Mouse (Mus musculus) kidney, postnatal 36 days (tissue): Measurements from ENCODE around the gene Atp6v1b1.

Experiments used
- DNase-seq, 2 experiments: peaks; one replicate each; pipeline ENCODE4 v3.0.0; 2021 to 2022; ENCODE audit warnings: mixed read lengths in 2 of 2

Atp6v1b1 gene

GRCm38 (mm10) chr6:83742761-83743160 lies at the start of gene Atp6v1b1:
Gene Atp6v1b1, plus strand, starts transcription at chr6:83742990.
- peak; percentile 52 to 69 for DNase-seq

DNA sequence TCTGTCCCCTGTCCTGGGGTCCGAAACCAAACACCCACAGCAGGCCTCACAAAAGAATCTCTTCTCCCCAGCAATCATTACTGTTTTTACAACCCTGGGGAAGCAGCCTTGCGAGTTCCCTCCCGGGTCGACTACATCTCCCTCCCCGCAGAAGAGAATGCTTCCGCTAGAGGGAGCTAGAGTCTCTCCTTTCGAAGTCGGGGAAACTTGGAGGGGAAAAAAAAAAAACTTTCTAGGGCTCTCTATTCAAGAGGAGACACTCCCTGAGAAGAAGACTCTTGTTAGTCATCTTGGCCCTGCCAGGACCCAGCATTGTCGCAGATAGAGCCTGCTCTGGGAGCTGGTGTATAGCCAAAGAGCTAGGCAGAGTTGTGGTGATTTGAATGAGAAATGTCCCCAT lies 49.0 kb upstream of the Atp6v1b1 start:
- peak; percentile 56 to 74 for DNase-seq

GRCm38 (mm10) chr6:83695731-83696130 lies 47.1 kb upstream of the Atp6v1b1 start:
- no peak for DNase-seq

DNA sequence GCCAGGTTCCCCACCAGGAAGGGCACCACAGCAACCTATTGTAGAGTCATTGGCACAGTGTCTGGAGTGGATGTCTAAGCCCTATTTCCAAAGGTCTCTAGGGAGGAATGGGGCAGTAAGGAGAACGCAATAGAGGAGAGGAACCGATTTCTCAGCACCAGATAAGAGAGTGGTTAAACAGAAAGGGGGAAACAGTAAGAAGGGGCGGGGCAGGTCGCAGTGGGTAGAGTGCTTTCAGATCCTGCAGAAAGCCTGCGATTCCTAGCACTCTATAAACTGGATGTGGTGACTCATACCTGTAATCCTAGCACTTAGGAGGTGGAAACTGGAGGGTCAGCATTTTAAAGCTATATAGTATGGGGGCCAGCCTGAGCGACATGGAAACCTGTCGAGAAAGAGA lies 46.1 kb upstream of the Atp6v1b1 start:
- no peak for DNase-seq

GRCm38 (mm10) chr6:83697932-83698331 lies 44.9 kb upstream of the Atp6v1b1 start:
- DNase-seq = no peak

GRCm38 (mm10) chr6:83699971-83700370 lies 42.8 kb upstream of the Atp6v1b1 start:
- no peak for DNase-seq

DNA sequence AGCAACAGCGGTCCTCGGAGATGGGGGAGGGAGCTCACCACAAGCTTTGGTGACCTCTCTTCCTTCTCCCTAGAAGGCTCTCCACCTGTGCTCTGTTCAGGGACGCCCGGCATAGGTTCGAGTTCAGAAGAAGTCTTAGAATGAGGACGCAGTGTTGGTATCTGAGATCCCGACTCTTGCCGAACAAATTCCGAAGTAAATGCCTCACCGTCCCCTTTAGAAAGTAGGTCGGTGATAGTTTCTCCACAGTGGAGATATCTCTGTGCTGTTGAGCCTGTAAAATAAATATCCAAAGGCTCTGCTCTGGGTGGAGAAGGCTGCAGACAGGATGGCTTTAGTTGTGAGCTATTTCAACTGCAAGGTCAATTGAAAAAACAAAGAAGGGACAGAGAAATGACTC lies 41.8 kb upstream of the Atp6v1b1 start:
- DNase-seq = no peak

DNA sequence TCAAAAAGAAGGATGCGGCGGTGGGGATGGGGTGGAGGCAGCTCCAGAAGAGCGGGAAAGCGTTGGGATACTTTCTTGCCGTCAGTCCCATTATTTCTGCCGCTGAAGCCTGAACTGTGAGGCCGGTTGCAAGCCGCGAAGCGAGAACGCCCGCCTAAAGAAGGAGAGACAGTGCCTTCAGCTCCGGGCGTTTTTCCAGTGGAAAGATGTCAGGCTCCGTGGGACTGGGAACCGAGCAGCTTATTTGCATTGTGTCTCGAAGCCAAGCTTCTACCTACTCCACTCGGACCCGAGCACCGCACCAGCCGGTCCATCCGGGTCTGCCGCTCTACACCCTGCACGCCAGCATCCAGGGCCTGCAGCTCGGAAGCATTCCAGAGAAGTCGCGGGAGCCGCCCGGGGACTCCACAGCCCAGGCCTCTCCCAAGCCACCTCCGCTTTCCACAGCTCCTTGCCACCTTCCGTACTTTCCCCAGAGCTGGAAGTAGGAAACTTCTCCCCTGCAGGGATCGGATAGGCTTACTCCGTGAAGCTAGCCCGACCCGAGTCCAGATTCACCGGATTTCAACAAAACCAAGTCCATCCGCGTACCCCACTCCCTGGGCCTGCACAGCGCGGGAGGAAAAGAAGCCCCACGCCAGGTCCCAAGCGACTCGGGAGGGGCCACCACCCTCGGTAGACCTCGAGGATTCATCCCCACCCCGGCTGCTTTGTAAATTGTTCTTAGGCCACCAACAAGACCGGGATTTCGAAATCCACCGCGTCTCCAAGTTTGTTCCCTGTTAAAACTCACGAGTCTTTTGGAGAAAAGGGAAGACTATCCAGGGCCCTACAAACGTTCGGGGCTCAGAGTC lies 40.4 kb upstream of the Atp6v1b1 start:
- DNase-seq = no peak

DNA sequence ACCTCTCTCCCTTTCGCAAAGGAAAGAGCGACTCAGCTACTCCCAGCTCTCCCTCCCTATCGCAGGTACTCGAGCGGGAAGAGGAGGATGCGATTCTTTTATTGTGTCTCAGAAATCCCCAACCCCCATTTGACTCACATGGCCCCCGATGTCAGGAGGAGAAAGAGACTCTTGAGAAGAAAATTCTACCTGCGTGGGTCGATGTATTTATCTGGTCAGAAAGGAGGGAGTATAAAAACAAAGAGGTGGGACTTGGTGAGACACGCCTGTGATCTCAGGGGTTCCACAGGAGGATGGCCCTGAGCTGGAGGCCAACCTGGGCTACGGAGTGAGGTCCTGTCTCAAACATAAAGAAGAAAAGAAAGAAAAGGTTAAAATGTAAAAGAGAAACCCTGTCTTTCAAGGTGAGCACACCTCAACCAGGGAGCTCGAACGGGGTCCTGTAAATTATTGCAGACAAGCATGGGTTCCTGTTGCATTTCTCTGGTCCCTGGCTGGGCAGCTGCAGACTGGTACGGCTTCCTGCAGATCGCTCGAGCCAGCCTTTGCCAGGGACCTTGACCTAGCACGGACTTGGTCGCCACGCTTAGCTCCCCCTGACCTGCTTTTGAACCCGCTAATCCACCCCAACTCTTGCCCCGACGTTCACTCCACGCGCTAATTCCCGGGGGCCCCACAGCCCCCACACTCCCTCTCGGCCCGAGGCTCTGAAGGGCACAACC lies 39.6 kb upstream of the Atp6v1b1 start:
- no peak for DNase-seq

DNA sequence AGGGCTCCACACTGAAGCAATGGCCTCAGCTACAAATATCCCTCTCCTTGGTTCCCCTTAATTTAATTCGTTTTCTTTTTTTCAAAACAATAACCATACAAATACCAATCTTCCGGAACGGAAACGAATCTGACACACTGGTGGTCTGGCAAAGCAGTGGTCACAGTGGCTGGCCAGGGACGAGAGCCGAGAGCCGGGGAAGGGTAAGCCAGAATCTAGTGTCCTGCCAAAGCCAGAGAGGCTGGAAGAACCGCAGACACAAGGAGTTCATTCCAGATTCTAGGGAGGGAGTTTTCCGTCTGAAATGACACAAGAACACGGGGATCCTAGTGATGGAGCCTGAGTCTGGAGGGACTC lies 39.1 kb upstream of the Atp6v1b1 start:
- DNase-seq = no peak

DNA sequence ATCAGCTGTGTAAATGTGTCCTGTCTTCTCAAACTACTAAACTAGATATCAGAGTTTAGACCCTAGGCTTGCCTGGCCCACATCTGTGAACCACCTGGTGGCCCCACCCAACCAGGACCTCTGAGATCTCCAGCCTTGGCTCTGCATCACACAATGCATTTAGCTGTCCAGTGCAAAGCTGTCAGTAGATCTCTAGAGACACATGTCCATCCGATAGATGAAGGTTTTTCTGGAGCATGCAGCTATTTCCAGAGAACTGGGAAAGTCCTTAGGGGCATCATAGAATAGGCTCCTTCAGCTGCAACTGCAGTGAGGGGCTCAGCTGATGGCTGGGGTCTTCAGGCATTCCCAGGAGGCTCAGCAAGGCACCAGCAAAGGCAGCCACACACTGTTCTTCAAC lies 38.5 kb upstream of the Atp6v1b1 start:
- no peak for DNase-seq

- no peak for DNase-seq
These were observed 38.1 kb upstream of the Atp6v1b1 start for GRCm38 (mm10) chr6:83704701-83705100.

GRCm38 (mm10) chr6:83707738-83708510 lies 34.9 kb upstream of the Atp6v1b1 start:
- DNase-seq = no peak

- DNase-seq = no peak
These were observed 32.3 kb upstream of the Atp6v1b1 start for GRCm38 (mm10) chr6:83710361-83711066.

- DNase-seq = peak; percentile 65 to 81
These were observed 31.6 kb upstream of the Atp6v1b1 start, which contains the start of gene Vax2 for GRCm38 (mm10) chr6:83711067-83711675. Gene Vax2, plus strand, starts transcription at chr6:83711264.

GRCm38 (mm10) chr6:83711725-83712475 lies 30.9 kb upstream of the Atp6v1b1 start:
- DNase-seq = no peak

GRCm38 (mm10) chr6:83713271-83714136 lies 29.3 kb upstream of the Atp6v1b1 start:
- DNase-seq = no peak

GRCm38 (mm10) chr6:83714221-83715123 lies 28.3 kb upstream of the Atp6v1b1 start:
- DNase-seq = no peak

DNA sequence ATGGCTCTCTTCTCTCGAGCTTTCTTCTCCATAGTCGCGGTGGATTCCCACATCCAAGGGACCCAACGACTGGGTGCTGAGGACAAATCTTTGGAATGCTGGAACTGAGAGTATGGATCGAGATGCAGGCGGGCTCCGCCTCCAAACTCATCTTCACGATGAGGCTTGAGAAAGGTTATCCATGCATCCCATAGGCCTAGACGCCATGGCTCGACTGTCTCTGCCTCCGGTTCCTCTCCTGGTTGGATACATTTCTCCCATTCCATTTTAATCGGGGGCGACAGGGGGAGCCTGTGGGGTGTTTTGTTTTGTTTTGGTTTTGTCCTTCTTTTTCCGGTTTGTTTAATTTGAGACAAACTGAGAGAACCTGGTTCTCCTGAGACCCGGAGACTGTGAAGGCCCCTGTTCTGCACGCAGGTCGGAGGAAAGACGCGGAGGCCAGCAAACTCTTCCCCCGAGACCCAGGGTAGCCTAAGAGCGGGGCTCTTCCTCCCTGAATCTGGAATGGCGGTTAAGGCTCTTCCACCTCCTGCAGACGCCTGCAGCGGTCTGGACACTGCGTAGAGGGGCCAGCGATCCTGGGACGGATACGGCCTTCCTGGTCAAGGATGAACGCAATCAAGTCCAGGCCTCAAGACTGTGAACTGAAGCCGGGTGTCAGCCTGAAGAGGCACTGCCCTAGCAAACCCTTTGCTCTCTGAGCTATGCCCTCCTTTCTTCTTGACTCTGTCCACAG lies 27.2 kb upstream of the Atp6v1b1 start:
- DNase-seq = no peak
